Mouse (Mus musculus): Measurements from ENCODE around the gene Fbxl18. TPM values are rescaled to one million over a fixed set of nuclear protein-coding genes. Genes with fewer than 3 reads are reported as not detected.

The Fbxl18 gene
- polyA plus RNA-seq, 1 experiment from 2014 or later: 24.2 TPM

GRCm38 (mm10) chr5:142886761-142887160, 8.5 kb downstream of the Fbxl18 start:
- no peak overlapping the region for H3K4me3 ChIP-seq
- peaks cover 7% of the 10 kb centered on the region for H3K4me1 ChIP-seq
- peaks cover 74% of the 10 kb centered on the region for H3K36me3 ChIP-seq (replicated peaks)
- H3K27ac ChIP-seq: no peak overlapping the region
- no peak for DNase-seq (ENCODE audit: extremely low spot score, low spot score)
- no peaks in the 10 kb centered on the region for H3K27me3 ChIP-seq (ENCODE audit: poor library complexity, severe bottlenecking)
- 95% methylated on average over 20 of the region's 20 CpGs for WGBS
- H3K9me3 ChIP-seq: no peaks in the 10 kb centered on the region

GRCm38 (mm10) chr5:142886181-142886580, 9.0 kb downstream of the Fbxl18 start:
- Histone ChIP-seq H3K4me3 (no peak overlapping the region), H3K27me3 (ENCODE audit: poor library complexity, severe bottlenecking) (no peaks in the 10 kb centered on the region), H3K27ac (no peak overlapping the region), H3K4me1 (peaks cover 10% of the 10 kb centered on the region), H3K36me3 (replicated peaks) (peaks cover 79% of the 10 kb centered on the region), H3K9me3 (no peaks in the 10 kb centered on the region)
- 97% methylated on average over 19 of the region's 19 CpGs for WGBS
- no peak for DNase-seq (ENCODE audit: extremely low spot score, low spot score)

- peaks cover 27% of the 10 kb centered on the region for H3K4me1 ChIP-seq
- H3K9me3 ChIP-seq: no peaks in the 10 kb centered on the region
- no peaks in the 10 kb centered on the region for H3K27me3 ChIP-seq (ENCODE audit: poor library complexity, severe bottlenecking)
- peaks cover 86% of the 10 kb centered on the region for H3K36me3 ChIP-seq (replicated peaks)
- H3K4me3 ChIP-seq: no peak overlapping the region
- no peak overlapping the region for H3K27ac ChIP-seq
- 92% methylated on average over 11 of the region's 11 CpGs for WGBS
- no peak for DNase-seq (ENCODE audit: extremely low spot score, low spot score)
These were observed 12.8 kb downstream of the Fbxl18 start for GRCm38 (mm10) chr5:142882471-142882870.

GRCm38 (mm10) chr5:142881936-142882335, 13.3 kb downstream of the Fbxl18 start:
- DNase-seq (ENCODE audit: extremely low spot score, low spot score): no peak
- Histone ChIP-seq H3K9me3 (no peaks in the 10 kb centered on the region), H3K4me1 (peaks cover 32% of the 10 kb centered on the region), H3K27me3 (ENCODE audit: poor library complexity, severe bottlenecking) (no peaks in the 10 kb centered on the region), H3K4me3 (no peak overlapping the region), H3K27ac (peak overlapping the region; percentile 71), H3K36me3 (replicated peaks) (peaks cover 88% of the 10 kb centered on the region)
- 83% methylated on average over 8 of the region's 8 CpGs for WGBS

GRCm38 (mm10) chr5:142880806-142881516, 14.3 kb downstream of the Fbxl18 start:
- Histone ChIP-seq H3K27me3 (ENCODE audit: poor library complexity, severe bottlenecking) (no peaks in the 10 kb centered on the region), H3K4me3 (peak overlapping the region; percentile 4; the same call in 1 of the 2 replicates), H3K4me1 (peaks cover 35% of the 10 kb centered on the region), H3K9me3 (no peaks in the 10 kb centered on the region), H3K36me3 (replicated peaks) (peaks cover 88% of the 10 kb centered on the region), H3K27ac (peak overlapping the region; percentile 71)
- 45% methylated on average over 13 of the region's 13 CpGs for WGBS
- DNase-seq (ENCODE audit: extremely low spot score, low spot score): no peak

GRCm38 (mm10) chr5:142880246-142880645, 15.0 kb downstream of the Fbxl18 start:
- Histone ChIP-seq H3K27ac (peak overlapping the region; percentile 71), H3K27me3 (ENCODE audit: poor library complexity, severe bottlenecking) (no peaks in the 10 kb centered on the region), H3K36me3 (replicated peaks) (peaks cover 88% of the 10 kb centered on the region), H3K4me1 (peaks cover 35% of the 10 kb centered on the region), H3K9me3 (no peaks in the 10 kb centered on the region), H3K4me3 (no peak overlapping the region)
- no peak for DNase-seq (ENCODE audit: extremely low spot score, low spot score)
- 88% methylated on average over 6 of the region's 6 CpGs for WGBS

GRCm38 (mm10) chr5:142879318-142880175, 15.7 kb downstream of the Fbxl18 start:
- peaks cover 35% of the 10 kb centered on the region for H3K4me1 ChIP-seq
- H3K9me3 ChIP-seq: no peaks in the 10 kb centered on the region
- peak; percentile 71 for DNase-seq (ENCODE audit: extremely low spot score, low spot score)
- peak overlapping the region; percentile 71 for H3K27ac ChIP-seq
- whole genome bisulfite sequencing: 78% methylated on average over 8 of the region's 8 CpGs
- H3K4me3 ChIP-seq: no peak overlapping the region
- H3K36me3 ChIP-seq (replicated peaks): peaks cover 88% of the 10 kb centered on the region
- no peaks in the 10 kb centered on the region for H3K27me3 ChIP-seq (ENCODE audit: poor library complexity, severe bottlenecking)

GRCm38 (mm10) chr5:142878570-142878969, 16.7 kb downstream of the Fbxl18 start:
- no peak overlapping the region for H3K27ac ChIP-seq
- H3K4me1 ChIP-seq: peaks cover 35% of the 10 kb centered on the region
- DNase-seq (ENCODE audit: extremely low spot score, low spot score): no peak
- H3K36me3 ChIP-seq (replicated peaks): peaks cover 88% of the 10 kb centered on the region
- WGBS: 94% methylated on average over 15 of the region's 15 CpGs
- H3K9me3 ChIP-seq: 0 out of 2 replicates have a peak, but pooled peaks cover 2% of the 10 kb centered on the region
- no peaks in the 10 kb centered on the region for H3K27me3 ChIP-seq (ENCODE audit: poor library complexity, severe bottlenecking)
- no peak overlapping the region for H3K4me3 ChIP-seq

- Histone ChIP-seq H3K27ac (peak overlapping the region; percentile 54), H3K4me1 (peaks cover 35% of the 10 kb centered on the region), H3K36me3 (replicated peaks) (peaks cover 87% of the 10 kb centered on the region), H3K4me3 (no peak overlapping the region), H3K27me3 (ENCODE audit: poor library complexity, severe bottlenecking) (no peaks in the 10 kb centered on the region), H3K9me3 (0 out of 2 replicates have a peak, but pooled peaks cover 7% of the 10 kb centered on the region)
- DNase-seq (ENCODE audit: extremely low spot score, low spot score): peak; percentile 79
- 34% methylated on average over 11 of the region's 11 CpGs for WGBS
These were observed 17.6 kb downstream of the Fbxl18 start for GRCm38 (mm10) chr5:142877337-142878280.

GRCm38 (mm10) chr5:142876896-142877295, 18.3 kb downstream of the Fbxl18 start:
- peak overlapping the region; percentile 54 for H3K27ac ChIP-seq
- H3K4me1 ChIP-seq: peaks cover 32% of the 10 kb centered on the region
- H3K4me3 ChIP-seq: no peak overlapping the region
- no peaks in the 10 kb centered on the region for H3K27me3 ChIP-seq (ENCODE audit: poor library complexity, severe bottlenecking)
- 93% methylated on average over 5 of the region's 5 CpGs for WGBS
- DNase-seq (ENCODE audit: extremely low spot score, low spot score): no peak
- 0 out of 2 replicates have a peak, but pooled peaks cover 7% of the 10 kb centered on the region for H3K9me3 ChIP-seq
- peaks cover 87% of the 10 kb centered on the region for H3K36me3 ChIP-seq (replicated peaks)

- peaks cover 92% of the 10 kb centered on the region for H3K36me3 ChIP-seq (replicated peaks)
- DNase-seq (ENCODE audit: extremely low spot score, low spot score): no peak
- 92% methylated on average over 10 of the region's 10 CpGs for WGBS
- no peak overlapping the region for H3K27ac ChIP-seq
- H3K4me1 ChIP-seq: peaks cover 18% of the 10 kb centered on the region
- H3K27me3 ChIP-seq (ENCODE audit: poor library complexity, severe bottlenecking): no peaks in the 10 kb centered on the region
- 0 out of 2 replicates have a peak, but pooled peaks cover 7% of the 10 kb centered on the region for H3K9me3 ChIP-seq
- H3K4me3 ChIP-seq: no peak overlapping the region
These were observed 19.7 kb downstream of the Fbxl18 start for GRCm38 (mm10) chr5:142875513-142875905.
